Mouse (Mus musculus): ENCODE results near the gene Fcgr3.

Gene Fcgr3

DNA sequence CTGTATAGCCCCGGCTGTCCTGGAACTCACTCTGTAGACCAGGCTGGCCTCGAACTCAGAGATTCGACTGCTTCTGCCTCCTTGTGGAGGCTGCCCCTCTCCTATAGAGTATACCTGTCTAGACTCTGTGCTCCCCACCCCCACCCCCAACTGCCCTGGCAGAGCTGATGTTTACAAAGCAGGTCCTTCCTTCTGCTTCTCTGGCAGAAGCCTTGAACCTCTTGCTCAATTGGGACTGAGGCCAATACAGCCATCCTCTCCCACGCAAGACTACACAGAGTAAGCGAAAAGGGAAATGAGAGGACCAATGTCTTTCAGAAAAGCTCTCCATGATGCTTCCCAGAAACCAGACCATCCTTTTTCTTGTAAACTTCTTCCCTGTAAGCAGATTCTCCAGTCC, 7.5 kb downstream of the Fcgr3 start:
- in situ Hi-C loops (cut with MboI; ENCODE audit: low sequenced_read_pairs): no loop called here

DNA sequence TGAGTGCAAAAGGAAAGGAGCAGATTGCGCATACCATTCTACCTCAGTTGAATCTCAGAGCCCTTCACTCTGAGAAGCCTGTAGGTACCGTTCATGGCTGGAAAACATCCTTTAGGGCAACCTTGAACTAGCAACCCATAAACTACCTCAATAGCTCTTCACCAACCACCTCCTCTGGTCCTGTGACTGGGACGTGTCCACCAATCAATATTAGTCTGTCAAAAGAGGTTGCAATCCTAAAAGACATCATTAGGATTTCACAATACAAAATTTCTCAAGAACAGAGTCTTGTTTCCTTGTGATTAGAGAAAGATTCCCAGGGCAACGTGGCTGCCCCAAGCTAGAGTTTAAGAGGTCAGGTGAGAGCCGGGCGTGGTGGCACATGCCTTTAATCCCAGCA, 11.4 kb downstream of the Fcgr3 start:
- in situ Hi-C loops (cut with MboI; ENCODE audit: low sequenced_read_pairs): no loop called here

DNA sequence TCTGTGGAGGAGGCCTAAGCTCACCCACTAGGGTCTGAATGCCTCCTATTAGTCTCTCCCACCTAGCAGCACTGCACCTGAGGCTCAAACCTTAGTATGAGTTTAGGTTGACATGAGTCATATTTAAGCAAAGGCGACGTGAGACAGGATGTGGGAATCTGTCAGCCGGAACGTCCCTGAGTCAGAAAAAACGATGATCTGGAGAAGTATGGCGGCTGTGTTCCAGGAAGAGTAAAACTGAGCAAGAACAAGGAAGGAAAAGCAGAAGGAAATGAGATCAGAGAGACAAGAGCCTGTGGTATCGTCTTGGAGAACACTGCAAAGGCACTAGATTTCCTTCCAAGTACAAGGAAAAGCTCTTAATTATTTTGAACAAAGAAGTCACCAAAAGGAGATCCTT, 14.0 kb downstream of the Fcgr3 start:
- in situ Hi-C loops (cut with MboI; ENCODE audit: low sequenced_read_pairs): no loop called here

DNA sequence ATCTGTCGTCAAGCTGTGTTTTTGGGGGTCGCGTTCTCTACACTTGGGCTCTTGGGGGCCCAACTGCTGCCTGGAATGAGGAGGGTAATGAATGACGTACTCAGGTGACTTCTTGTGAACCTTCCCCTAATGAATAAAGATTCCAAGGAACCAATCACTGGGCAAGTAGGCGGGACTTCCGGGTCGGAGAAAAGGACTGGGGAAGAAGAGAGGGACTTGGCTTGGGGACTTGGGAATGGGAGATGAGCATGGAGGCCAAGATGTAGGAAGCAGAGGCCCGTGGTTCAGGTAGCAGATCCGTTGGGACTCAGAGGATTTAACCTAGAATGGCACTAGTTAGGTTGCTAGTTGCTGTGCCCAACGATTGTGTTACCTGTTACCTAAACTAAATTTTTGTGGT, 15.5 kb downstream of the Fcgr3 start:
- in situ Hi-C loops (cut with MboI; ENCODE audit: low sequenced_read_pairs): loop anchor here (10.0 kb wide), 1 partner anchor 56 kb away; no protein-coding TSS in a partner anchor

DNA sequence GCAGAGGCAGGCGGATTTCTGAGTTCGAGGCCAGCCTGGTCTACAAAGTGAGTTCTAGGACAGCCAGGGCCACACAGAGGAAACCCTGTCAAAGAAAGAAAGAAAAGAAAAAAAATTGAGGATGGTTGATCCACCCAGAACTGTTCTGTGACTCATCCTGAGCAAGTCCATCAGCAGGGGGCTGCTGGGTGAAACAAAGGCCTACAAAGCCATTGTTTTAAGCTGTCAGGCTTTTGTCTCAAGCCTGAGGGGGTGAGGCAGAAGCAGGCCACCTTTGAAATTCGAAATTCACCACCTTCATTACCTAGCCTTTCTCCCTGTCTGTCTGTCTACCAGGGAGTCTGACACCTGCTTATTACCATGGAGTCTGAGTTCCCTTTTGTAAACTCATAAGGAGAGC, 18.2 kb downstream of the Fcgr3 start:
- in situ Hi-C loops (cut with MboI; ENCODE audit: low sequenced_read_pairs): loop anchor here (10.0 kb wide), 1 partner anchor 58 kb away; no protein-coding TSS in a partner anchor

DNA sequence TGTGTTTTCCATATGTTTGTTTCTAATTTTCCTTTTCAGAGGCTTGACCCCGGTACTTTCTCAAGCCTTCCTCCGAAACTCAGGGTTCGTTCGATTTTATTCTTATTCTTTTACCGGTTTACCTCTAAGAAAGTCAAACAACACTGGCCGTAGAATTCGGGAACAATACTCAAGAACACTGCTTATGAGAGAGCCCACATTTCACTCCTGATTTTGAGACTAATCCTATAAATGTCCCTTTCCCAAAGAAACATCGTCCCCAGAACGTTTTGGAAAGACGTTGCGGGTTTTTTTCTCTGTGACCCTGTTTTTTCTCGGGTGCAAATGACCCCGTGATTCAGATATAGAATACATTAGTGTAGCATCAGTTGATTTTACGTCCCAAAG, 19.7 kb downstream of the Fcgr3 start:
- in situ Hi-C loops (cut with MboI; ENCODE audit: low sequenced_read_pairs): loop anchor here (10.0 kb wide), 1 partner anchor 60 kb away; no protein-coding TSS in a partner anchor

DNA sequence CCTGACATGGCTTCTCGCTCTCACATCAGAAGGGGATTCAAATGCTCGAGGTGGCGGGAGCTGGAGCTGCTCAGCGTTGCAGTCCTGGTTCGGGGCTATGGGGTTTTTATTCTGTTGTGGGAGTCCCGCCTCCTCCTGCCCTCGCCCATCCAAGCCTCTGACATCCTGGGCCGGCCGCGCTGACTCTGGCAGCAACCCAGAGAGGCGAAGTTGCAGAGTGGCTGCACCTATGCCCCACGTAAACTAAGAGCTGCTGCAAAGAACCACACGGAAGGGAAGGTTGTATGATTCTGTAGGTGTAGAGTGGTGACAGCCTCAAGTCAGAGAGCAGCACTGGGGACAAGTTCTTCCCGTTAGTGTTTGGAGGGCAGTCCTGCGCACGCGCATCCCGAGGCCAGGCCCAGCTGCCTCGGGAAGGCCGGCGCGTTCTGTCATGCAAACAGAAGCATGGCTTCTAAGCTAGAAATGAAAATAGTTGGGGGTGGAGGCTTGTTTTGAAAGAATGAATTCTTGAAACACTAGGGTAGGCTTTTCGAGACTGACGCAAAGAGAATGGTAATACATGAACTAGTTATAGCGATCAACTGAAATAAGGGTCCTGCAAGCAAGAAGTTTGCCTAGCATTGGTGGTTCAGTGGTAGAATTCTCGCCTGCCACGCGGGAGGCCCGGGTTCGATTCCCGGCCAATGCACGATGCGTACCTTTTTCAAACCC, 20.2 kb downstream of the Fcgr3 start:
- in situ Hi-C loops (cut with MboI; ENCODE audit: low sequenced_read_pairs): loop anchor here (10.0 kb wide), 1 partner anchor 60 kb away; no protein-coding TSS in a partner anchor

DNA sequence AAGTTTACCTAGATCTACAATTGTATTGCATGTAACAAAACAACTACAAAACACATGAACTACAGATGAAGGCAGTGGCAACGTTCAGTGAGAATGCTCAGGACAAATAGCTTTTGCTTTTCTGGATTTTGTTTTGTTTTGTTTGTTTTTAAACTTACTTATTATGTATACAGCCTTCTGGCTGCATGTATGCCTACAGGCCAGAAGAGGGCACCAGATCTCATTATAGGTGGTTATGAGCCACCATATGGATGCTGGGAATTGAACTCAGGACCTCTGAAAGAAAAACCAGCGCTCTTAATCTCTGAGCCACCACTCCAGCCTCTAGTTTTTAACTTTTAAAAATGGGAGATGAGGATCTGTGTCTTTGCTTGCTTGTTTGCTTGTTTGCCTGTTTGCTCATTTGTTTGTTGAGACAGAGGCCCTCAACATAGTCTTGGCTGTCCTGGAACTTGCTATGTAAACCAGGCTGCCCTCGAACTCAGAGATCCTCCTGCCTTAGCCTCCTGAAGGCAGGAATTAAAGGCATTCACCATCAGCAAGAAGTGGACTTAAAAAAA, 21.1 kb downstream of the Fcgr3 start:
- in situ Hi-C loops (cut with MboI; ENCODE audit: low sequenced_read_pairs): loop anchor here (10.0 kb wide), 1 partner anchor 61 kb away; no protein-coding TSS in a partner anchor

DNA sequence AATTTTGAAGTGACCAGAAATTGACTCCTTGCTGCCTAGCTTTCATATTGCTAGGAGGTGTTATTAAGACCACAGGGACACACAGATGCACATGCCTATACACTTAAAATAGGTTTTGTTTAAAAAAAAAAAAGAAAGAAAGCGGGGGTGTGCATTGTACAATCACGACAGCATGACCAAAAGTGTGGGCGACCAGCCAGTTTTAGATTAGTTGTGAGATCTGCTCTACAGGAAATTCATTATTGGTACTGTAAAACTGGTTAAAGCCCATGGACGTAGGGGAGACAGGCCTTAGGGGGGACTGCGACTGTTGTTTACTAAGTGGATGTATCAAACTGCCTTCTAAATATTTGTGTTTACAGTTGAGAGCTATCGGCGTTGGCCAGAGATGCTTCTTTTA, 24.9 kb downstream of the Fcgr3 start:
- in situ Hi-C loops (cut with MboI; ENCODE audit: low sequenced_read_pairs): loop anchor here (10.0 kb wide), 1 partner anchor 65 kb away; no protein-coding TSS in a partner anchor

DNA sequence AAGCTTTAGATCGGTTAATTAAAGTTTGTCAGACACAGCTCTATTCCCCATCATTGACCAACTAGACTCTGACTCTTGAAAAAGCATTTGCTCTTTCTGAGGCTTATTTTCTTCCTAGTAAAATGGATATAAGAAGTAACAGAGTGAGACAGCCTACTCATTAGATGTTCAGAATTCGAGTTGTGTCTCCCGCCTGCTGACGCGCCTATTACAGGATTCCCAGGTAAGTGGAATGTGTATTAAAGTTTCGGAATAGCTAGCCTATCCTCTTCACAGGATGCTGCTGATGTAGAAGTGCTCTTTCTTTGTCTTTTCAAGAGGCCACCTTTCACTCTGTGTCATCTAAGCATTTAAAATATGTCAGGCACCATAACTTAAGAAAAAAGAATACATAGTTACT, 25.6 kb downstream of the Fcgr3 start:
- in situ Hi-C loops (cut with MboI; ENCODE audit: low sequenced_read_pairs): no loop called here

DNA sequence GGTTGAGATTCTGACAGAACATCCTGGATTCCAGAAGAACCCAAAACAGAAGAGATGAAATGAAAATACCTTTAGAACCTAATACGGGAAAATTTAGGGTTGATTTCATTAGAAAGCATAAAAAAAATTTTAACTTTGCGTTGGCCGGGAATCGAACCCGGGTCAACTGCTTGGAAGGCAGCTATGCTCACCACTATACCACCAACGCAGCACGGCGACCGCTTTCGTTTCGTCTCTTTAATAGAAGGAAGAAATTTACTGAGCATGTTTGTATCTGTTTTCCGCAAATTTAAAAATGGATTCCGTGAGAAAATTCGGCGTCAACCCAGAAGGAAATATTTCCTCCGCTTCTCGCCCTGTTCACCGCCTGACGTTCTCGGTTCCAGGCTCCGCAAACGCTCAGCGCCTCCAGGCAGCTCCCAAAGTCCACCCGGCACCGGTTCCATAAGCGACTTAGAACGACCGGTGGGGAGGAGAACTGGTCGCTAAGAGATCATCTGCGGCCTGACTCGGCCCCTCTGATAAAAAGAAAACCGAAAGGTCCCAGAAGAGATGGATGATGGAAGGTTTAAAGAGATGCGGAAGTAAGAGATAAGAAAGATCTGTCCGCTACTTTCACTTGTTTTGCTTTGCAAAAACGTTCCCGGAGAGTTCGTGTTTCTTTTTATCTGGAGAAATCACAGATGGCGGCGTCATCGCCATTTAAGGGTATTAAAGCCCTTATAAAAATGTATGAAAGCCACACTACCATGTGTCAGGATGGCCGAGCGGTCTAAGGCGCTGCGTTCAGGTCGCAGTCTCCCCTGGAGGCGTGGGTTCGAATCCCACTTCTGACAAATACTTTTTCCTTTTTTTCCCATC, 26.6 kb downstream of the Fcgr3 start:
- in situ Hi-C loops (cut with MboI; ENCODE audit: low sequenced_read_pairs): no loop called here

DNA sequence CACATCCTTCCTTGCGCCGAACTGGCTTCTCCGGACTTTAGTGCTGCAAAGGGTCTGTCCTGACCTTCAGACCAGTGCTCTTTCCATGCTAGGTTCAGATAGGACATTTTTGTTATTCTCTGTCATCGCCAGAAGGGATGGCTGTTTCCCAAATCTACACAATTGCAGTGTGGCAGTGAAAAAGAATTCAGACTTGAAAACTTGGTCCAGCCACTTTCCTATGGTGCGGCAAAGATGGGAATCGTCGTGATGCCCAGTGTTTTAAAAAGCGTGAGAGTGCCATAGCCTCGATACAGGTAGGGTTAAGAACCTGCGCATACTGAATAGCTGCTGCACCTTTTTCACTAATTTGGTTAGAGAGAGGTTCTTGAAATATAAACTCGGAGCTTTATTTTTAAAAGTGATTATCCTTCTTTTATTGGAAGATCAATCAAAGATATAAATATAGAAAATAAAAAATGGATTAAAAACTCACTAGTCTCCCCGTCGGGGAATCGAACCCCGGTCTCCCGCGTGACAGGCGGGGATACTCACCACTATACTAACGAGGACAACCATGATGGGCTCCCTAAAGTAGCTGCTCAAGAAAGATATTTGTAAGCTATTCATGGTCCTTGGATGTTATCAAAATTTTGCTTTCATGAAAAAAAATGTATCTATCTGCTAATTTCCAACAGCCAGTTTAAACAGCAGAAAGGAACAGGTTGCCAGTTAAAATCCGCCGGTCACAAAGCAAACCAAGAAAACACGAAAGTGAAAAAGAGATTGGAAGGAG, 28.0 kb downstream of the Fcgr3 start:
- in situ Hi-C loops (cut with MboI; ENCODE audit: low sequenced_read_pairs): no loop called here

DNA sequence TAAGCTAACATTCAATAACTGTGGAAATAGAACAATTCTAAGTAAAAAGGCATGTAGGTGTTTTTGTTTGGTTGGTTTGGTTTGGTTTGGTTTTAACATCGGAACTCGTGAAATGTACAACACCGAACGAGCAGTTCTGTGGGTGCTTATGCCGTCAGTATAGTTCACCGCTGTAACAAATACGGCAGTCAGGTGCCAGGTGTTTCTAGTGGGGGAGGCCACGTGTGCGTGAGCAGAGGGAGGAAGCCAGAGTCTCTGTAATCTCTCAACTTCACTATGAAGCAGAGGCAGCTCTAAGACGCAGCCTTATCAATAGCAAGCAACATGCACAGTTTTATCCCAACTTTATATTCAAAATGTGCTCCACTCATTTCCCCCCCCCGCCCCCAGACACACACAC, 29.1 kb downstream of the Fcgr3 start:
- in situ Hi-C loops (cut with MboI; ENCODE audit: low sequenced_read_pairs): no loop called here

DNA sequence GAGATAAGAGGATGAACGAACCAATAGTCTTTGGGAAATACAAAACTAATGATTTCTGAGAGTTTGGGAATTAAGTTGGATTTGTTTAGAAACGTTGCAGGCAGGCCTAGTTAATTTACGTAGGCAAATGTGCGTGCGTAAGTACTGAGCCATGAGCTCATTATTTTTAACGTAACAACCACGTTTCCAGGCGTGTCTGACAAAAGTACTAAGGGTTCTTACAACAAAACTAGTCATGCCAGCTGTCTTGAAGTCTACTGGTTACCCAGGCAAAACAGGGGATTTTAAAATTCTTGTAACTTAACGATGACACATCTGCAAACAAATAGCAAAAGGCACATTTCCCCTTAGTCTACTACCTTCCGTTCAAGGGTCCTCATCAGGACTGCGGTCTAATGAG, 30.5 kb downstream of the Fcgr3 start:
- in situ Hi-C loops (cut with MboI; ENCODE audit: low sequenced_read_pairs): no loop called here

DNA sequence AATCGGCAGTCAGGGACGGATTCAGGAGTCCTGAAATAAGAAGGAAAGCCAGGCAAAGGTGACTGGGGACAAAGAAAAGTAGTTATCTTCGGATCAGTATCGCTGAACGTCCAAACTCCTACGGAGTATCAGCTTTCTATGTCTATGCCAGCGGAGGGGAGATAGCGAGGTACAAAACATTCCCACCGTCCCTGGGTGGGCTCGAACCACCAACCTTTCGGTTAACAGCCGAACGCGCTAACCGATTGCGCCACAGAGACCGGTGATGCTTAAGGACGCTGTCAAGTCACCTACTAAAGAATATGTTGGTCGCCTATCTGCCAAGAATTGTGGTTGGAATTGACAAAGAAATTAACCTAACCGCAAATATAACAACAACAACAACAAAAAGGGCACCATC, 31.0 kb downstream of the Fcgr3 start:
- in situ Hi-C loops (cut with MboI; ENCODE audit: low sequenced_read_pairs): no loop called here

DNA sequence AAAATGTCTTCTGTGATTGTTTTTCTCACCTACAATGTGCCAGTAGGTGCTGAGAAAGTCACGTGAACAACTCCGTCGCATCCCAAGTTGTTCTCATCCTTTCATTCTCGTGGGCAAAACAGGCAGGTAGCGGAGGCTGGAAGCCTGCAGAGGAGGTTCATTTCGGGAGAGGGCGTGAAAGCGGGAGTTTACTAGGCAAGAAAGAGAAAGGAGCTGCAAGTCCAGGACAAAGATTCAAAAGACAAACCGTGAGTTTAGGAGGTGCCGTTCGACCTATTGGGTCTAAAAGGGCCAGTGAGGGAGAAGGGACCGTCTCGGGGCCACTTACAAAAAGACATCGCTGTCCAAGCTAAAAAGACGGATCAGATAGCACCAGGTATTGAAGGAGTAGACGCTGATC, 31.5 kb downstream of the Fcgr3 start:
- in situ Hi-C loops (cut with MboI; ENCODE audit: low sequenced_read_pairs): no loop called here

DNA sequence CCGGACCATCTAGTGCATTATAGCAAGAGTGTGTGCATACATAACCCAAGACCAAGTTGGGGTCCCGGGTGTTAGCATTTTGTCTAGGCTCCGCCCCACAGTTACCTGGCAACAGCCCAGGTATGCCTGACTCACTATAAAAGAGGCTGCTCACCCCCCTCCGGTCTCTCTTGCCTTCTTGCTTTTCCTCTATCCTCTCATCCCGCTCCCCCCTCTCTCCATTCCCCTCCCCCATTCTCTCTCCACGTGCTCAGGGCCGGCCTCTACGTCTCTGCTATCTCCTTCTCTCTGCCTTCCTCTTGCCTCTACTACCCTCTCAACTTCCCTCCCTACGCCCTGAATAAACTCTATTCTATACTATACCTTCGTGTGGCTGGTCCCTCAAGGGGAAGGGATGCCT, 32.0 kb downstream of the Fcgr3 start:
- in situ Hi-C loops (cut with MboI; ENCODE audit: low sequenced_read_pairs): no loop called here

DNA sequence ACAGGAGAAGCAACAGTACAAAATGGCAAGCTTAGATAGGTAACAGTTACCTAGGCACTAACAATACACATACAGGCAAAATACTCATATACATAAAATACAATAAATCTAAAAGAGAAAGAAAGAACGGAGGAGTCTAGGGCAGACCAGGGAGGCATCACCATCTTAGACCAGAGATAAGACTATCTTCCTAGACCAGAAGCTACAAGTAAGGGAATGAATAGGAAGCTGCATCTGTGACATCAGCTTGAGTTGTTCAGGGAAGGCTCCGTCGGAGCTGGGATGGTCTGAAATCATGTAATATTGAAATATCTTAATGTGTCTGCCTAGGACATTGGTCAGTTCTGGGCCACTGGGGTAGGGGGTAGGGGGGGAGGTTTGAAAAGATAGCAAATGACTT, 33.0 kb downstream of the Fcgr3 start:
- in situ Hi-C loops (cut with MboI; ENCODE audit: low sequenced_read_pairs): no loop called here

DNA sequence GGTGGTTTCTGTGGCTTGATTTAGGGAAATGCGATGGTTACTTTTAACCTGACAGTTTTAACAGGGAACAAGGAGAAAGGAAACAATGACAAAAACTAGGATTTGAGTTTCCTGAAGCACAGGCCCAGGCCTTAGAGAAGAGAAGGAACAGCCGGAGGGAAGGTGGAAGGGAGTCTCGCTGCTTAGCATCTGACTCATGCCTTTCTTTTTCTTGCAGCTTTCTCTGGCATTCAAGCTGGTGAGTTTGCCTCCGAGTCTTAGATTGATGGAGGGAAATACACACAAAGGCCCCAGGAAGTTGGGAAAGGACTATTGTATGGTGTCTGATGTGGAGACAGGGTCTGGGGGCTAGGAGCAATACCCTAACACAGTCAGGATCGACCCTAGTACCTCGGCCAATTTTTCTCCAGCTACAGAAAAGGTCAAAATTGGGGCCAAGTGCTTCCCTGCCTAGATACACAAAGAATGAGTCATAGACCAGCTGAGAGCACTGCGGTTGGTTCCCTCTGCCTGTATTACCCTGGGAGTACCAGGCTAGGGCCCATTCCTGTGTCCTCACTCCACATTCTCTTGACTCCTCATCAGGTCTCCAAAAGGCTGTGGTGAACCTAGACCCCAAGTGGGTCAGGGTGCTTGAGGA, 45.3 kb downstream of the Fcgr3 start:
- in situ Hi-C loops (cut with MboI; ENCODE audit: low sequenced_read_pairs): no loop called here

DNA sequence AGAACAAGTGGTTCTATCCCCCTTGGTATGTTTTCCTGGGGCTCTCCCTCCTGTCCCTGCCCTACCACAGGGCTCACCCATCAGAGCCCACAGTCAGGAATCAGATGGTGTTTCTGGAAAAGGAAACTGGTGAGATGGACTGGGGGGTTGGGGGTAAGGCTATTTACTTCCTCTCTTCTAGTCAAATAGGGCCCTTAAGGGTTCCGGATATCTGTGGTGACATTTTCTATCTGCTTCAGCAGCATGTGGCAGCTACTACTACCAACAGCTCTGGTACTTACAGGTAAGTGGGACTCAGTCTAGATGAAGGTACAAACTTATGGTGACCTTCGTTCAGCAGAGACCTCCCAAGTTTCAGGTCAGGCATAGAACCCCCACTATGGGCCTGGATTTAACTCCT, 46.0 kb downstream of the Fcgr3 start, which contains the start of gene Fcgr4:
Fcgr4 (plus strand) TSS at position 184 of the 400 bp plus-strand sequence.
- in situ Hi-C loops (cut with MboI; ENCODE audit: low sequenced_read_pairs): no loop called here

Measured in CH12F3 (cell line).